8 mouse cellular contexts compared by ENCODE assay signal in the genomic region with DNA sequence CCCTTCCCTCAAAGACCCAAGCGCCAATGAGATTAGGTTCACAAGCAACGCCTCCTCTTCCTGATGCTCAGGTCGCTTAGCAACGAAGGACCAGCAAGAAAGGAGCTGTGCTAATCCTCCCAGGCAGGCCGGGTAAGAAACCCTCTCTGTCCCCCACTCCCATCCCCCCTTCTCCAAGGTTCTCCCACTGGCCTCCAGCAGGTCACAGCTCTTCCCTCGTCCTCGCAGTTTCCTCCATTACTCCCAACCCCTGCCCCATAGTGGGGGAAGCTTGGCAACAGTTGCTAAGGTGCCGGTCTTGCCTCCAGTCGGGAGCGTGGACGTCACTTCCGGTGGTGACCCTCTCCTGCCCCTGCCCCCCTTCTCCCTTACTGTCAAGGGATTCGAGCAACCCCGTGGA. TPM values are rescaled to one million over a fixed set of nuclear protein-coding genes. Genes with fewer than 3 reads are reported as not detected.
DNase-seq lines count a peak whose midpoint lies in the region; ATAC-seq lines count a peak whose summit lies in the region.

No protein-coding gene starts in this region.

- peak overlapping the region; percentile 58 for H3K9ac ChIP-seq in embryonic facial prominence, embryonic 13.5 days
- peak overlapping the region; percentile 74 for H3K9ac ChIP-seq in midbrain, embryonic 11.5 days (ENCODE audit: low read length)

- H3K4me2 ChIP-seq in embryonic facial prominence, embryonic 13.5 days, result peak overlapping the region; percentile 80
- peak overlapping the region; percentile 93 for H3K4me2 ChIP-seq in midbrain, embryonic 11.5 days

- peak; percentile 33; the same call in 1 of the 2 replicates for ATAC-seq in embryonic facial prominence, embryonic 13.5 days (ENCODE audit: insufficient number of reproducible peaks, insufficient read depth, low FRiP score, low TSS enrichment, low read depth)
- peak; percentile 83 for ATAC-seq in midbrain, embryonic 11.5 days (ENCODE audit: low FRiP score)

- no peaks in the 10 kb centered on the region for H3K9me3 ChIP-seq in embryonic facial prominence, embryonic 13.5 days
- H3K9me3 ChIP-seq in heart, embryonic 10.5 days, result no peaks in the 10 kb centered on the region
- H3K9me3 ChIP-seq in limb, embryonic 10.5 days (replicated peaks), result 0 out of 2 replicates have a peak, but pooled peaks cover 1% of the 10 kb centered on the region
- H3K9me3 ChIP-seq in midbrain, embryonic 11.5 days (ENCODE audit: control insufficient read depth, low read length), result no peaks in the 10 kb centered on the region

- DNase-seq in urinary bladder, postnatal 14 days (ENCODE audit: low spot score), result peak; percentile 51
- DNase-seq in urinary bladder, adult 2 months (ENCODE audit: low spot score), result no peak
- peak; percentile 95 for DNase-seq in heart, embryonic 10.5 days (ENCODE audit: low spot score)
- DNase-seq in kidney, adult 8-10 months, result peak; percentile 64 to 66
- peak; percentile 92 for DNase-seq in limb, embryonic 10.5 days (ENCODE audit: low spot score)
- DNase-seq in midbrain, embryonic 11.5 days (ENCODE audit: low spot score, missing footprints), result peak; percentile 99
- DNase-seq in splenic B cell, adult 2 months (ENCODE audit: low read depth, low spot score), result peak; percentile 58

- peaks cover 39% of the 10 kb centered on the region for H3K36me3 ChIP-seq in embryonic facial prominence, embryonic 13.5 days
- H3K36me3 ChIP-seq in heart, embryonic 10.5 days, result peaks cover 36% of the 10 kb centered on the region
- peaks cover 43% of the 10 kb centered on the region for H3K36me3 ChIP-seq in limb, embryonic 10.5 days
- peaks cover 10% of the 10 kb centered on the region for H3K36me3 ChIP-seq in midbrain, embryonic 11.5 days (ENCODE audit: control insufficient read depth, insufficient read depth, low read length)
- H3K36me3 ChIP-seq in splenic B cell, adult 2 months (ENCODE audit: control insufficient read depth, insufficient read depth, low read length, poor library complexity, severe bottlenecking), result peaks cover 3% of the 10 kb centered on the region

- WGBS in embryonic facial prominence, embryonic 13.5 days, result under 1% methylated on average over 14 of the region's 14 CpGs
- under 1% methylated on average over 14 of the region's 14 CpGs for WGBS in heart, embryonic 10.5 days
- under 1% methylated on average over 14 of the region's 14 CpGs for WGBS in limb, embryonic 10.5 days
- WGBS in midbrain, embryonic 11.5 days, result 0% methylated on average over 14 of the region's 14 CpGs

- no peaks in the 10 kb centered on the region for H3K27me3 ChIP-seq in embryonic facial prominence, embryonic 13.5 days
- H3K27me3 ChIP-seq in heart, embryonic 10.5 days (ENCODE audit: insufficient read depth, poor library complexity, severe bottlenecking), result peaks cover 7% of the 10 kb centered on the region; the same call in 1 of the 2 replicates
- no peaks in the 10 kb centered on the region for H3K27me3 ChIP-seq in limb, embryonic 10.5 days (ENCODE audit: low read depth, poor library complexity, severe bottlenecking)
- H3K27me3 ChIP-seq in midbrain, embryonic 11.5 days (ENCODE audit: control insufficient read depth, insufficient read depth, low read length), result no peaks in the 10 kb centered on the region; the same call in 1 of the 2 replicates
- no peaks in the 10 kb centered on the region for H3K27me3 ChIP-seq in splenic B cell, adult 2 months (ENCODE audit: control insufficient read depth, insufficient read depth, low read length, poor library complexity, severe bottlenecking)

- H3K4me3 ChIP-seq in embryonic facial prominence, embryonic 13.5 days, result peak overlapping the region; percentile 41
- H3K4me3 ChIP-seq in heart, embryonic 10.5 days, result peak overlapping the region; percentile 59
- H3K4me3 ChIP-seq in limb, embryonic 10.5 days, result peak overlapping the region; percentile 56
- H3K4me3 ChIP-seq in midbrain, embryonic 11.5 days (ENCODE audit: low read depth, low read length), result peak overlapping the region; percentile 35

- peaks cover 56% of the 10 kb centered on the region for H3K4me1 ChIP-seq in embryonic facial prominence, embryonic 13.5 days
- H3K4me1 ChIP-seq in heart, embryonic 10.5 days, result peaks cover 81% of the 10 kb centered on the region
- H3K4me1 ChIP-seq in limb, embryonic 10.5 days, result peaks cover 78% of the 10 kb centered on the region
- peaks cover 62% of the 10 kb centered on the region for H3K4me1 ChIP-seq in midbrain, embryonic 11.5 days (ENCODE audit: control insufficient read depth, insufficient read depth, low read length)

- H3K27ac ChIP-seq in embryonic facial prominence, embryonic 13.5 days, result peak overlapping the region; percentile 90
- peak overlapping the region; percentile 83 for H3K27ac ChIP-seq in heart, embryonic 10.5 days
- peak overlapping the region; percentile 89 for H3K27ac ChIP-seq in limb, embryonic 10.5 days
- H3K27ac ChIP-seq in midbrain, embryonic 11.5 days (ENCODE audit: low read depth, low read length), result peak overlapping the region; percentile 98

RNA-seq across cellular contexts. Expression of a gene that starts 0.7 kb away (rescaled TPM):
- 10.6 and 14.1 TPM in 2 replicates for polyA plus RNA-seq in urinary bladder, adult 2 months (2012; rRNA removed)
- polyA plus RNA-seq in embryonic facial prominence, embryonic 13.5 days (2015; fragmentation: Nextera tagmentation; extraction: Ambion mirVana), result 3.3 and 4.6 TPM in 2 replicates
- polyA plus RNA-seq in heart, embryonic 10.5 days (2016; fragmentation: Nextera tagmentation; extraction: Ambion mirVana), result 4.3 and 5.5 TPM in 2 replicates
- 2.8 and 4.9 TPM in 2 replicates for polyA plus RNA-seq in limb, embryonic 10.5 days (2016; fragmentation: Nextera tagmentation; extraction: Ambion mirVana)
- polyA plus RNA-seq in midbrain, embryonic 11.5 days (2014; fragmentation: Nextera tagmentation; extraction: Ambion mirVana), result 8.0 and 10.4 TPM in 2 replicates

RNA-seq across cellular contexts. Expression of a gene that starts 3.1 kb away (rescaled TPM):
- polyA plus RNA-seq in urinary bladder, adult 2 months (2012; rRNA removed), result 10.5 and 12.9 TPM in 2 replicates
- polyA plus RNA-seq in embryonic facial prominence, embryonic 13.5 days (2015; fragmentation: Nextera tagmentation; extraction: Ambion mirVana), result 0.51 and 0.62 TPM in 2 replicates
- 1.2 and 1.6 TPM in 2 replicates for polyA plus RNA-seq in heart, embryonic 10.5 days (2016; fragmentation: Nextera tagmentation; extraction: Ambion mirVana)
- 0.95 and 2.0 TPM in 2 replicates for polyA plus RNA-seq in limb, embryonic 10.5 days (2016; fragmentation: Nextera tagmentation; extraction: Ambion mirVana)
- 1.0 and 1.6 TPM in 2 replicates for polyA plus RNA-seq in midbrain, embryonic 11.5 days (2014; fragmentation: Nextera tagmentation; extraction: Ambion mirVana)

RNA-seq across cellular contexts. Expression of a gene that starts 7.5 kb away (rescaled TPM):
- 7.7 and 10.1 TPM in 2 replicates for polyA plus RNA-seq in urinary bladder, adult 2 months (2012; rRNA removed)
- polyA plus RNA-seq in embryonic facial prominence, embryonic 13.5 days (2015; fragmentation: Nextera tagmentation; extraction: Ambion mirVana), result 4.3 and 4.8 TPM in 2 replicates
- polyA plus RNA-seq in heart, embryonic 10.5 days (2016; fragmentation: Nextera tagmentation; extraction: Ambion mirVana), result 2.9 and 3.5 TPM in 2 replicates
- 4.2 and 5.1 TPM in 2 replicates for polyA plus RNA-seq in limb, embryonic 10.5 days (2016; fragmentation: Nextera tagmentation; extraction: Ambion mirVana)
- polyA plus RNA-seq in midbrain, embryonic 11.5 days (2014; fragmentation: Nextera tagmentation; extraction: Ambion mirVana), result 3.5 and 3.8 TPM in 2 replicates

RNA-seq across cellular contexts. Expression of a gene that starts 16.2 kb away (rescaled TPM):
- 0.15 and 0.22 TPM in 2 replicates for polyA plus RNA-seq in urinary bladder, adult 2 months (2012; rRNA removed)
- polyA plus RNA-seq in embryonic facial prominence, embryonic 13.5 days (2015; fragmentation: Nextera tagmentation; extraction: Ambion mirVana), result 0.15 TPM in 1 of 2 replicates, not detected in the other
- polyA plus RNA-seq in heart, embryonic 10.5 days (2016; fragmentation: Nextera tagmentation; extraction: Ambion mirVana), result 0.18 and 0.36 TPM in 2 replicates
- polyA plus RNA-seq in limb, embryonic 10.5 days (2016; fragmentation: Nextera tagmentation; extraction: Ambion mirVana), result not detected in 2 replicates
- 0.12 TPM in 1 of 2 replicates, not detected in the other for polyA plus RNA-seq in midbrain, embryonic 11.5 days (2014; fragmentation: Nextera tagmentation; extraction: Ambion mirVana)

RNA-seq across cellular contexts. Expression of a gene that starts 41.7 kb away (rescaled TPM):
- 0.29 and 0.46 TPM in 2 replicates for polyA plus RNA-seq in urinary bladder, adult 2 months (2012; rRNA removed)
- polyA plus RNA-seq in embryonic facial prominence, embryonic 13.5 days (2015; fragmentation: Nextera tagmentation; extraction: Ambion mirVana), result 0.18 TPM in 1 of 2 replicates, not detected in the other
- polyA plus RNA-seq in heart, embryonic 10.5 days (2016; fragmentation: Nextera tagmentation; extraction: Ambion mirVana), result 1.8 and 2.3 TPM in 2 replicates
- polyA plus RNA-seq in limb, embryonic 10.5 days (2016; fragmentation: Nextera tagmentation; extraction: Ambion mirVana), result 0.10 and 0.18 TPM in 2 replicates
- not detected in 2 replicates for polyA plus RNA-seq in midbrain, embryonic 11.5 days (2014; fragmentation: Nextera tagmentation; extraction: Ambion mirVana)
